Mouse (Mus musculus): ENCODE measurements around the gene Hoxc6. TPM values are rescaled to one million over a fixed set of nuclear protein-coding genes. Genes with fewer than 3 reads are reported as not detected.

Gene Hoxc6
- total and polyA plus RNA-seq, 3 experiments: 0.42 to 4.5 (median 0.79) TPM

GRCm38 (mm10) chr15:103010847-103011555, 12.9 kb downstream of the Hoxc6 start:
- H3K9ac ChIP-seq (ENCODE audit: insufficient read depth, low read depth): no peak overlapping the region
- H3K27me3 ChIP-seq (replicated peaks): no peaks in the 10 kb centered on the region
- no peak overlapping the region for H3K4me2 ChIP-seq (ENCODE audit: insufficient read depth, low read depth, poor library complexity, severe bottlenecking)
- H3K9me3 ChIP-seq (replicated peaks; ENCODE audit: low read length): peaks cover 7% of the 10 kb centered on the region
- H3K27ac ChIP-seq (ENCODE audit: insufficient read depth, low read depth): no peak overlapping the region
- no peak for DNase-seq (ENCODE audit: extremely low read depth)
- H3K36me3 ChIP-seq (replicated peaks in 1 of 2; ENCODE audit: control insufficient read depth in 1 of 2, insufficient read depth in 1 of 2, low read length in 1 of 2): no peaks in the 10 kb centered on the region
- no peak overlapping the region for H3K4me3 ChIP-seq (replicated peaks in 1 of 3; ENCODE audit: low read depth in 2 of 3, low read length in 2 of 3, poor library complexity in 1 of 3)
- in situ Hi-C loops (cut with MboI; ENCODE audit: low pct_ligation_motif_present, low pct_unique_long_range_greater_than_20kb, low sequenced_read_pairs): loop anchor here (10.0 kb wide), 1 partner anchor 164 kb away; no protein-coding TSS in a partner anchor
- H3K79me2 ChIP-seq (replicated peaks; ENCODE audit: control insufficient read depth, extremely low read depth, insufficient read depth, poor library complexity, severe bottlenecking): no peaks in the 10 kb centered on the region
- no peak for TF ChIP-seq CTCF (conservative IDR thresholded peaks at IDR 0.05 in 1 of 2, IDR thresholded peaks at IDR 0.05 in 1 of 2; ENCODE audit: low read depth in 2 of 2, low read length in 2 of 2)
- no peak for TF ChIP-seq JUND (conservative IDR thresholded peaks at IDR 0.05; ENCODE audit: low read depth, low read length)
- dilution Hi-C loops (cut with MboI; ENCODE audit: extremely low pct_ligation_motif_present, extremely low pct_unique_long_range_greater_than_20kb, low sequenced_read_pairs): no loop called here
- H3K4me1 ChIP-seq (ENCODE audit: control insufficient read depth in 1 of 2, insufficient read depth in 2 of 2): peaks cover 0 to 41% of the 10 kb centered on the region in 2 experiments; a peak in 2 of 4 replicates

- Histone ChIP-seq H3K4me2 (ENCODE audit: insufficient read depth, low read depth, poor library complexity, severe bottlenecking) (no peak overlapping the region), H3K9ac (ENCODE audit: insufficient read depth, low read depth) (no peak overlapping the region), H3K36me3 (replicated peaks in 1 of 2; ENCODE audit: control insufficient read depth in 1 of 2, insufficient read depth in 1 of 2, low read length in 1 of 2) (no peaks in the 10 kb centered on the region), H3K9me3 (replicated peaks; ENCODE audit: low read length) (peaks cover 7% of the 10 kb centered on the region), H3K27me3 (replicated peaks) (no peaks in the 10 kb centered on the region), H3K4me1 (ENCODE audit: control insufficient read depth in 1 of 2, insufficient read depth in 2 of 2) (peaks cover 0 to 37% of the 10 kb centered on the region in 2 experiments; a peak in 2 of 4 replicates), H3K27ac (ENCODE audit: insufficient read depth, low read depth) (no peak overlapping the region), H3K4me3 (replicated peaks in 1 of 3; ENCODE audit: low read depth in 2 of 3, low read length in 2 of 3, poor library complexity in 1 of 3) (no peak overlapping the region), H3K79me2 (replicated peaks; ENCODE audit: control insufficient read depth, extremely low read depth, insufficient read depth, poor library complexity, severe bottlenecking) (no peaks in the 10 kb centered on the region)
- dilution Hi-C loops (cut with MboI; ENCODE audit: extremely low pct_ligation_motif_present, extremely low pct_unique_long_range_greater_than_20kb, low sequenced_read_pairs): no loop called here
- no peak for TF ChIP-seq SIN3A (IDR thresholded peaks at IDR 0.05; ENCODE audit: low read length)
- no peak for TF ChIP-seq KAT2A (IDR thresholded peaks at IDR 0.05; ENCODE audit: insufficient replicate concordance, low read length)
- TF ChIP-seq TCF12 (IDR thresholded peaks at IDR 0.05; ENCODE audit: low read depth, low read length): no peak
- TF ChIP-seq RCOR1 (conservative IDR thresholded peaks at IDR 0.05; ENCODE audit: low read depth, low read length): no peak
- TF ChIP-seq GABPA (IDR thresholded peaks at IDR 0.05; ENCODE audit: insufficient replicate concordance, low read depth, low read length): no peak
- TF ChIP-seq USF1 (IDR thresholded peaks at IDR 0.05; ENCODE audit: low read depth, low read length): no peak
- no peak for TF ChIP-seq EP300 (IDR thresholded peaks at IDR 0.05; ENCODE audit: low read length)
- no peak for TF ChIP-seq ZMIZ1 (IDR thresholded peaks at IDR 0.05; ENCODE audit: low read depth, low read length)
- TF ChIP-seq MEF2A (IDR thresholded peaks at IDR 0.05; ENCODE audit: borderline replicate concordance, low read depth, low read length): no peak
- in situ Hi-C loops (cut with MboI; ENCODE audit: low pct_ligation_motif_present, low pct_unique_long_range_greater_than_20kb, low sequenced_read_pairs): loop anchor here (10.0 kb wide), 1 partner anchor 163 kb away; no protein-coding TSS in a partner anchor
- no peak for DNase-seq (ENCODE audit: extremely low read depth)
Observed at GRCm38 (mm10) chr15:103011928-103012486, 13.9 kb downstream of the Hoxc6 start.
